Mouse (Mus musculus): ENCODE results near the gene H2afx.
"Not testable (repeated sequence)": the region's sequence is repeated elsewhere in the genome, so short reads cannot be mapped to it uniquely, and the experiment has no call there.

The H2afx gene

DNA sequence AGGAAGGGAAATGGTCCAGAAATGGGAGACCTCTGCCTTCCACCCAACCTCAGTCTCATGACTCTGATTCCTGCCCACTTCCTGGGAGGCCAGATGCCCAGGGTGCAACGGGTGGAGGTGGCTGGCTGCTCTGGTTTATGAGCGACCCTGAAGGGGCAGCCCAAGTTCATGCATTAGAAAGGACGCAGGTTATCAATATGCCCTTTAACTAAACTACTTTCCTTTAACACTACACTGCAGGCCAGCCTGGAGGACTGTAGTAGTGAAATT is 15.7 kb upstream of the H2afx start:
- no peak for DNase-seq (ENCODE audit: low read depth)

- DNase-seq (ENCODE audit: low read depth): peak; percentile 49
Observed at GRCm38 (mm10) chr9:44319105-44319886, 15.2 kb upstream of the H2afx start.

DNA sequence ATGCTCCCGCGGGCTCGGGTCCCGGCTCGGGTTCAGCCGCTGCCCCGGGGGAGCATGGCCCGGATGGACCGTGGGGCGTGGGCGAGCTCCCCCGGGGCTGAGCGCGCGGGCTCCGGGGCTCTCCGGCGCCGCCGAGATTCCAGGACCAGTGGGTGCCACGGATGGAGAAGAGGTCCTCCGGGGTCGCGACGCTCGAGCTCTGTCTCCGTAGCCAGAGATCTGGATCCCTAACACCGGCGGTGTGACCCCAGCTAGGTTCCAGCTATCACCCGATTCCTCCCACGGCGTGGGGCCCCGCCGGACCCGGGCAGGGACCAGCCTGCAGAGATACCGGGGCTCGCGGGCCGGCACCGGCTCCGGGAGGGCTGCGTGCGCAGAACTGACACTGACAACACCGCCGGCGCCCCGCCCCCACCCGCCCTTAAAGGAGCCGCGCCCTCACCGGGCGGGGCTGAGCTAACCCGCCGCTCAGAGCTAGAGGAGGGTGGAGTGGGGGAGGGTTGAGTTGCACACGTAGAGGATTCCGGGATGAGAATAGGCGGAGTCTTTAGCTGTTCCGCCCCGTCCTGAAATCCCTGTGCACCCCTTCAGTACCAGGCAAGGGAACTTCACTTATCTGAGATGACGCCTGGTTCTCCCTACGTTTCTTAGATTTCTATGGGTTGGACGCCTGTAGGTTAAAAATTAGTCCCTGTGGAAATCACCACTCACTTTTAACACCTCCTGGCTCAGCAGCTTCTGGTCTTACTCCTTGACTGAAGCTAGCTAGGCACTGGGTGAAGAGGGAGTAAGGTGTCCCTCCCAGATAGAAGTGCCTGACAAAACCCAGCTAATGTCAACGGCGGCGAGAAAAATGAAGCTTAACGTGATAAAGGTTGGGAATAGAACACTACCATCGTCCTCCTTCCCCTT is 14.4 kb upstream of the H2afx start, which contains the start of gene C2cd2l:
C2cd2l (minus strand) TSS at position 399 of the 912 bp plus-strand sequence.
- DNase-seq (ENCODE audit: low read depth): peak; percentile 88

DNA sequence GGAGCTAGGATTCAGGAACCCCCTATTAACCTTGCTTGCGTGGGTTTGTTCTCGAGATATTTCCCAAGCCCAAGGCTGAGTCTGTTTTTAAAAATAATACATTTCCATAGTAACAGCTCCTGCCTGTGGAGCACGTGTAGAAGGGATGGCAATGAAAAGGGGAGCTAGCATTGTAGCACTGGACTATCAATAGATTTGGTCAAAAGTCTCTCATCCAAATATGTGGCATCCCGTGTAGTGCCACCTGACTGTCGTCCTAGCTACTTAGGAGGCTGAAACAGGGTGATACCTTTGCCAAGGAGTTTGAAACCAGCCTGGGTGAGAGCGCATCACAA is 13.7 kb upstream of the H2afx start:
- DNase-seq (ENCODE audit: low read depth): no peak

GRCm38 (mm10) chr9:44323656-44324055 is 10.8 kb upstream of the H2afx start:
- DNase-seq (ENCODE audit: low read depth): not testable (repeated sequence)

DNA sequence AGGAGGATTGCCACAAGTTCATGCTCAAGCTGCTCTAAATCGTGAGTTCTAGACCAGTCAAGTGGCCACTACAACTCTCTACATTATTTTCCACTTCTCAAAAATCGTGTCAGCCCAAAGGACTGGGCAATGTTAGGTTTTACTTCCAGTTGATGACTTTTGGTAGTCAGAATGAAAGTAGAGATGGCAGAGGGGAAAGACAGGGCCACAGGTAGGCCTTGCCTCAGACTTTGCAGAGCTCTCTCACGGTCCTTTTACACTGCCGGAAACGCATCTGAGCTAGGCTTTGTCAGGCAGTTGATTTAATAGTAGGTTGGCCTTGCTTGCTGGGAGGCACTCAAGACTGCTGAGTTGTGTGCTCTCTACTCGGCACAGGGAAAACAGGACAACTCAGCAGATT is 10.3 kb upstream of the H2afx start:
- no peak for DNase-seq (ENCODE audit: low read depth)

GRCm38 (mm10) chr9:44325032-44325767 is 9.3 kb upstream of the H2afx start:
- DNase-seq (ENCODE audit: low read depth): not testable (repeated sequence)

- DNase-seq (ENCODE audit: low read depth): peak; percentile 42
Observed at GRCm38 (mm10) chr9:44325768-44326370, 8.6 kb upstream of the H2afx start, which contains the start of gene Dpagt1. TSS of gene Dpagt1 (plus strand) at chr9:44326019.

DNA sequence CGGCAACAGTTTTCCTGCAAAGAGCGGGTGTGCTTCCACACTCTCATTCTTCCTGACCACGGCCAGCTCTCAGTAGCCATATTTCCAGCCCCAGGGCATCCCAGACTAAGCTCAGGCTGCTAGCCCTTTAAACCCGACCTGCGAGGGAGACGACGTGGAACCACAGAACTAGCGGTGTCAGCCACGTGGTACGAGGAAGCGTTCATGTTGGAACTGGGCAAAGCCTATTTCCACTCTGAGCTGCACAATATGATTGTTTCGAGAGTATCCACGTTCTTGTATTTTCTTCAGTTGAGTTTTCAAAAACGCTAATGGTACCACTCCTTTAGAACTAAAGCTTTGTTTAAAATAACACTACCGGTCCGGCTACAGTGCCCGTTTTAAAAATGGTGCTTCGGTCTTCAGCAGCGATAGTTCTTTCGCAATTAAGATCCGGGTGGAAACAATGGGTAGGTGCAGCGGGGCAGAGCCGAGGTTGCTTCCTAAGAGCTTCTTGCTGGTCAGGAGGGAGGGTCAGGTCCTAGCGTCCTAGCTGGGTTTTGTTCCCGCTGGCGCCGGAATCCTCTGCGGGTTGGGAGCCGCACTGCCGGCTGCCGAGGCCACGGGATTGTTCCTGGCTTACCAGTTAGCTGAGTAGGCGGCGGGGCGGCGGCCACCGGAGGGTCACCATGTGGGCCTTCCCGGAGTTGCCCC is 8.0 kb upstream of the H2afx start:
- peak; percentile 91 for DNase-seq (ENCODE audit: low read depth)

DNA sequence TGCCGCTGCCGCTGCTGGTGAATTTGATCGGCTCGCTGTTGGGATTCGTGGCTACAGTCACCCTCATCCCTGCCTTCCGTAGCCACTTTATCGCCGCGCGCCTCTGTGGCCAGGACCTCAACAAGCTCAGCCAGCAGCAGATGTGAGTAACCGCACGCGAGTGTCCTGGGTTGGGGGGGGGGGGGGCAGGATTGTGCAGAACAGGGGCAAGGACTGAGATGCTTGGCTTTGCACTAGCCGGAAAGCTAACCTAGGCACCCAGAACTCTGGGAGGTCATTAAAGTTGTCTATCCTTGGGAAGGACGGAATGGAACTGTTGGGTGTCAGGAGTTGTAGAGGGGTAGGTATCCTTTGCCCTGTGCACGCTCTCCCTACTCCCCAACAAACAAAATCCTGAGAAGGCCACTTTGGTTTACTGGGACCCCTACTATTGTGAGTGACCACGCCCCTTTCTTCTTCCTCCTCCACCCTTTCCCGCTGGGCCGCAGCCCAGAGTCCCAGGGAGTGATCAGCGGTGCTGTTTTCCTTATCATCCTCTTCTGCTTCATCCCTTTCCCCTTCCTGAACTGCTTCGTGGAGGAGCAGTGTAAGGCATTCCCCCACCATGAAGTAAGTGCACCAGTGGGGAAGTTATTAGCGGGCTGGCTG is 7.3 kb upstream of the H2afx start:
- DNase-seq (ENCODE audit: low read depth): no peak

GRCm38 (mm10) chr9:44327926-44328325 is 6.6 kb upstream of the H2afx start:
- no peak for DNase-seq (ENCODE audit: low read depth)

GRCm38 (mm10) chr9:44330736-44331135 is 3.8 kb upstream of the H2afx start:
- DNase-seq (ENCODE audit: low read depth): no peak

GRCm38 (mm10) chr9:44332918-44333638 is 1.4 kb upstream of the H2afx start:
- no peak for DNase-seq (ENCODE audit: low read depth)

DNA sequence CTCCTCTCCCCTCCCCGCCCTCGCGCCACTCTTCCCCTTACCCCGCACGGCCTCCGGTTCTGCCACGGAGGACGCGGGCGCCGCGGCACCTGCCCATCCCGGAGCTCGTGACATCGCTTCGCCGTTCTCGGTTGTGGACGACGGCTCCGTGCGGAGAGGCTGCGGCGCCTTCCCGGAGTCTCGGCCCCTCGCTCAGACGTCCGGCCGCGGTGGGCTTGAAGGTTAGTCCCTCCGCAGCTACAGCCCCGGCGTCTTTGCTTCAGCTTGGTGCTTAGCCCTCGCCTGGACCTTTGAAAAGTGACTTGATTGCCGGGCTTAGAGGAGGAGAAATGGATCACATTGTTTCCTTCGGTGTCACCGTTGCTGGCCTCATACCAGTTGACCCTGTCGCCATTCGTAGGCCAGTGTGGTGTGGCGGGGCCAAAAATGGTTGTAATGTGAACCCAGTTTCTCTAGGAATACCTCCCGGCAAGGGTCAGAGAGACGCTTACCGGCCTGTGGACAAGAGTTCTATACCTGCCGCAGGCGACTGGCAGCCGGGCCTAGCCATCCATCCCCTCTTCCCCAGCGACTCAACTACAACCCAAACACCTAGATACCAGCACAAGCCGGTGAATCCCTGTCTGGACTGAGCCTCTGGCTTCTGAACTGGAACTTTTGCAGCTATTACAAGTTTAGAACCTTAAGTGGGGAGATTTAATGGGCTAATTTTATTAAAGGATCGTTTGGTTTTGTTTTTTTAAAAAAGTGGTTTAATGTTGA is 1.0 kb downstream of the H2afx start:
- DNase-seq (ENCODE audit: low read depth): peak; percentile 39

DNA sequence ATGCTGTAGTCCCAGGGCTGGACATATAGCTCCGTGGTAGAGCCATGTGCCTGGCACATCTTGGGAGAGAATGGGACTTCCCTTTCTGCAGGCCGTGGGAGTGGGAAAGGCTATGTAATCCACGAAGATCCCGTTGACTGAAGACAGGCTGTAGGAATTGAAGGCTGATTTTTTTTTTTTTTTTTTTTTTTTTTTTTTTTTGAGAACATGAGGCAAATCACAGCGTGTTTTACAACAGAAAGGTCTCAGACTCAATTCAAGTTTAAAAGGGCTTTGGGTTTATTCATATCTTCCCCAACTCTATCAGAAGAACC is 1.6 kb downstream of the H2afx start:
- no peak for DNase-seq (ENCODE audit: low read depth)

GRCm38 (mm10) chr9:44336513-44336912 is 2.0 kb downstream of the H2afx start:
- DNase-seq (ENCODE audit: low read depth): not testable (repeated sequence)

- DNase-seq (ENCODE audit: low read depth): no peak
Observed at GRCm38 (mm10) chr9:44336964-44337363, 2.5 kb downstream of the H2afx start.

DNA sequence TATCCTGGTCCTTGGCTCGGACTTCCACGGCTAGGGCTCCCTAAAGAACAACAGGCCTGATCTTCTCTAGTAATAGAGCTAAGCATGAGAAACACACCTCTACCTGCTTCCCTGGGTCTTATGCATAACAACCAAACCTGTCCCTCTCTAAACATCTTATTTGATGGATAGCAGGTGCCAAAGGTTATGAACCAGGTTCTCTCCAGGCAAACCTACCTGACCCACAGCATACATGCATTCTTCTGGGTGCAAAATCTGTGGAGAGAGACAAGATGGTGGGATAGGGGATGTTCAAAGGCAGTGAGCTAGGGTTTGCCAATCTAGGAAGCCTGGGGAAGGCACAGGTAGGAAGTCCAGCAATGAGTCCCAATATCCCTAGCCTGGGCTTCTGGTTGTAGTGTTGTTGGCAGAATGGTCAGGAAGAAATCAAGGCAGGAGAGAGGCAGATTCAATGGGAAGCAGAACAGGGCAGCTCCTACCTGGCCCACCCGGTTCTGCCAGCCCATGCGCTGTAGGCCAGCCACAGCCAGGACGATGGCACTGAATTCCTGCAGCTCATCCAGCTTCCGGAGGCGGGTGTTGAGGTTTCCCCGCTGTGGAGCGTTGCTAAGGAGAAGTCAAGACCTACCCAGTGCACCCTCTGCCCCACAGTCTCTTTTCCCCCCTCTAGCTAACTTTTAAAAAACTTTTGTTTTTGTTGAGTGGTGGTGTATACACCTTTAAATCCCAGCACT is 3.1 kb downstream of the H2afx start:
- no peak for DNase-seq (ENCODE audit: low read depth)

GRCm38 (mm10) chr9:44338574-44338973 is 4.1 kb downstream of the H2afx start:
- no peak for DNase-seq (ENCODE audit: low read depth)

Measured in naive thymus-derived CD4-positive, alpha-beta T cell, adult 2 months (primary cell).